Mouse (Mus musculus) sigmoid colon, adult 10 weeks (tissue): ENCODE measurements around the gene Fosb. TPM values are rescaled to one million over a fixed set of nuclear protein-coding genes. Genes with fewer than 3 reads are reported as not detected.

Experiments used
- polyA plus RNA-seq: library from polyadenylated mRNA; stranded (reverse); fragments of 350-450 nt; fragmentation: Illumina TruSeq; extraction: RNeasy Lipid Tissue Mini Kit (QIAGEN cat#74804); gene quantifications from one replicate; pipeline ENCODE4 v1.2.3, GENCODE M21; 2014; ENCODE audit warnings: low read depth, low replicate concordance

Fosb gene
- polyA plus RNA-seq = 1.4 TPM

GRCm38 (mm10) chr7:19309884-19310641 is at the start of gene Fosb:
Gene Fosb, minus strand, starts transcription at chr7:19310051.

GRCm38 (mm10) chr7:19359299-19359891 is 49.5 kb upstream of the Fosb start, which contains the start of the genes Cd3eap and Ppp1r13l:
Gene Cd3eap, minus strand, starts transcription at chr7:19359483.
Gene Ppp1r13l, plus strand, starts transcription at chr7:19359749.

GRCm38 (mm10) chr7:19344237-19344847 is 34.5 kb upstream of the Fosb start, which contains the start of gene Ercc1:
Gene Ercc1, plus strand, starts transcription at chr7:19344778.

GRCm38 (mm10) chr7:19282385-19282784 is 27.5 kb downstream of the Fosb start, which contains the start of gene Rtn2:
Gene Rtn2, plus strand, starts transcription at chr7:19282624.

GRCm38 (mm10) chr7:19279581-19280114 is 30.2 kb downstream of the Fosb start, which contains the start of gene Ppm1n:
Gene Ppm1n, minus strand, starts transcription at chr7:19280064.

GRCm38 (mm10) chr7:19271238-19272172 is 38.3 kb downstream of the Fosb start, which contains the start of gene Vasp:
Gene Vasp, minus strand, starts transcription at chr7:19271817.

Other genes with a start within 250 kb of the Fosb start
- not detected for gene Dmwd, start 233.8 kb downstream of the Fosb start, polyA plus RNA-seq
- gene Dmpk, start 226.2 kb downstream of the Fosb start, polyA plus RNA-seq = 12.7 TPM
- 1.1 TPM for gene Six5, start 215.5 kb downstream of the Fosb start, polyA plus RNA-seq
- gene Gm4969, start 191.7 kb downstream of the Fosb start, polyA plus RNA-seq = not detected
- gene Fbxo46, start 190.2 kb downstream of the Fosb start, polyA plus RNA-seq = 0.60 TPM
- 7.0 TPM for gene Qpctl, start 160.8 kb downstream of the Fosb start, polyA plus RNA-seq
- 2.1 TPM for gene Snrpd2, start 160.3 kb downstream of the Fosb start, polyA plus RNA-seq
- 0.44 TPM for gene Gipr, start 143.9 kb downstream of the Fosb start, polyA plus RNA-seq
- gene Eml2, start 133.6 kb downstream of the Fosb start, polyA plus RNA-seq = 0.76 TPM
- 0.76 TPM for gene Gpr4, start 97.5 kb downstream of the Fosb start, polyA plus RNA-seq
- gene Opa3, start 81.7 kb downstream of the Fosb start, polyA plus RNA-seq = 12.0 TPM
- gene Vasp, start 38.2 kb downstream of the Fosb start, polyA plus RNA-seq = 121 TPM
- gene Ppm1n, start 30.0 kb downstream of the Fosb start, polyA plus RNA-seq = not detected
- gene Rtn2, start 27.4 kb downstream of the Fosb start, polyA plus RNA-seq = 1.6 TPM
- gene Ercc1, start 34.7 kb upstream of the Fosb start, polyA plus RNA-seq = 0.63 TPM
- gene Cd3eap, start 49.4 kb upstream of the Fosb start, polyA plus RNA-seq = 0.95 TPM
- not detected for gene Ppp1r13l, start 49.7 kb upstream of the Fosb start, polyA plus RNA-seq
- 1.1 TPM for gene Ercc2, start 72.0 kb upstream of the Fosb start, polyA plus RNA-seq
- gene Klc3, start 94.1 kb upstream of the Fosb start, polyA plus RNA-seq = not detected
- gene Ckm, start 94.7 kb upstream of the Fosb start, polyA plus RNA-seq = not detected
- 1.7 TPM for gene Mark4, start 148.8 kb upstream of the Fosb start, polyA plus RNA-seq
- not detected for gene Exoc3l2, start 153.3 kb upstream of the Fosb start, polyA plus RNA-seq
- 4.9 TPM for gene Bloc1s3, start 198.3 kb upstream of the Fosb start, polyA plus RNA-seq
- not detected for gene Trappc6a, start 198.3 kb upstream of the Fosb start, polyA plus RNA-seq
- gene Nkpd1, start 207.8 kb upstream of the Fosb start, polyA plus RNA-seq = not detected